Mouse (Mus musculus) C2C12 (cell line): ENCODE measurements around the gene Uba5. TPM values are rescaled to one million over a fixed set of nuclear protein-coding genes. Genes with fewer than 3 reads are reported as not detected.

Experiments
- H3K27me3 ChIP-seq: one replicate; pipeline ENCODE4 v1.6.1; 2011; ENCODE audit not compliant: control insufficient read depth, insufficient read depth, insufficient read length
- H3K36me3 ChIP-seq: one replicate; pipeline ENCODE4 v1.6.1; 2011; ENCODE audit not compliant: control insufficient read depth, insufficient read depth
- H3K4me3 ChIP-seq: one replicate; pipeline ENCODE4 v1.5.1; 2011; ENCODE audit warnings: mild to moderate bottlenecking, control low read depth; ENCODE audit not compliant: poor library complexity, insufficient read depth, severe bottlenecking
- H3K79me2 ChIP-seq: one replicate; pipeline ENCODE4 v1.6.1; 2011; ENCODE audit not compliant: control insufficient read depth, insufficient read depth
- H3K79me3 ChIP-seq: one replicate; pipeline ENCODE4 v1.6.1; 2011; ENCODE audit warnings: low read depth, control low read depth
- H3ac ChIP-seq: one replicate; pipeline ENCODE3; 2011; ENCODE audit warnings: low read depth; ENCODE audit not compliant: control insufficient read depth, insufficient read length
- CEBPB ChIP-seq: IDR thresholded peaks from one replicate; pipeline ENCODE4 v1.6.1; 2011; ENCODE audit warnings: low read depth, mild to moderate bottlenecking, control low read depth, moderate library complexity
- CTCF ChIP-seq: IDR thresholded peaks from one replicate; pipeline ENCODE4 v1.5.1; 2011; ENCODE audit not compliant: control insufficient read depth, insufficient read depth, insufficient read length
- FOSL1 ChIP-seq: IDR thresholded peaks from one replicate; pipeline ENCODE4 v1.8.0; 2011; ENCODE audit warnings: mild to moderate bottlenecking, low read length; ENCODE audit not compliant: poor library complexity, insufficient read depth, severe bottlenecking
- MAX ChIP-seq: IDR thresholded peaks from one replicate; pipeline ENCODE4 v1.6.1; 2011; ENCODE audit warnings: mild to moderate bottlenecking, control low read depth
- MYOD1 ChIP-seq: IDR thresholded peaks from one replicate; pipeline ENCODE4 v1.6.1; 2011; ENCODE audit warnings: low read depth; ENCODE audit not compliant: control insufficient read depth, insufficient read length
- MYOG ChIP-seq: IDR thresholded peaks from one replicate; pipeline ENCODE4 v1.6.1; 2011; ENCODE audit not compliant: control insufficient read depth, insufficient read length; ENCODE audit errors: extremely low read depth
- USF1 ChIP-seq: IDR thresholded peaks from one replicate; pipeline ENCODE4 v1.6.1; 2011; ENCODE audit warnings: low read depth, mild to moderate bottlenecking, control low read depth, moderate library complexity
- polyA plus RNA-seq: library from polyadenylated mRNA; unstranded; fragments of >200 nt; fragmentation: generic; extraction: Trizol; gene quantifications from one replicate; pipeline ENCODE4 v1.2.1, GENCODE M21; 2012; ENCODE audit warnings: missing spikeins

Gene Uba5
- polyA plus RNA-seq, 1 experiment: 18.0 TPM

GRCm38 (mm10) chr9:104075808-104076207 is 12.9 kb upstream of the Uba5 start:
- TF ChIP-seq CEBPB: no peak
- TF ChIP-seq FOSL1: no peak
- no peak for TF ChIP-seq USF1
- no peak for TF ChIP-seq MAX
- no peak for TF ChIP-seq MYOD1
- no peak for TF ChIP-seq CTCF
- no peak for TF ChIP-seq MYOG
- Histone ChIP-seq H3K36me3 (no peaks in the 10 kb centered on the region), H3ac (no peak overlapping the region), H3K79me3 (no peaks in the 10 kb centered on the region), H3K27me3 (no peaks in the 10 kb centered on the region), H3K4me3 (no peak overlapping the region), H3K79me2 (no peaks in the 10 kb centered on the region)

GRCm38 (mm10) chr9:104070863-104071604 is 8.1 kb upstream of the Uba5 start:
- H3K4me3 ChIP-seq: no peak overlapping the region
- no peak overlapping the region for H3ac ChIP-seq
- TF ChIP-seq USF1 (no peak), CTCF (no peak), MAX (no peak), CEBPB (no peak), FOSL1 (no peak), MYOD1 (no peak), MYOG (no peak)
- H3K36me3 ChIP-seq: no peaks in the 10 kb centered on the region
- H3K27me3 ChIP-seq: no peaks in the 10 kb centered on the region
- no peaks in the 10 kb centered on the region for H3K79me3 ChIP-seq
- H3K79me2 ChIP-seq: no peaks in the 10 kb centered on the region

- Histone ChIP-seq H3K27me3 (no peaks in the 10 kb centered on the region), H3K79me3 (no peaks in the 10 kb centered on the region), H3K79me2 (no peaks in the 10 kb centered on the region), H3K4me3 (no peak overlapping the region), H3ac (no peak overlapping the region), H3K36me3 (no peaks in the 10 kb centered on the region)
- no peak for TF ChIP-seq FOSL1
- TF ChIP-seq CTCF: no peak
- no peak for TF ChIP-seq CEBPB
- no peak for TF ChIP-seq MAX
- TF ChIP-seq MYOG: no peak
- TF ChIP-seq USF1: no peak
- TF ChIP-seq MYOD1: no peak
Measured at GRCm38 (mm10) chr9:104070241-104070640, 7.3 kb upstream of the Uba5 start.

GRCm38 (mm10) chr9:104064571-104064970 is 1.6 kb upstream of the Uba5 start:
- TF ChIP-seq CEBPB (no peak), FOSL1 (no peak), CTCF (no peak), MAX (no peak), MYOD1 (no peak), USF1 (no peak), MYOG (no peak)
- Histone ChIP-seq H3K4me3 (no peak overlapping the region), H3ac (no peak overlapping the region), H3K79me2 (peaks cover 28% of the 10 kb centered on the region), H3K27me3 (no peaks in the 10 kb centered on the region), H3K79me3 (peaks cover 13% of the 10 kb centered on the region), H3K36me3 (no peaks in the 10 kb centered on the region)

GRCm38 (mm10) chr9:104063244-104063961 is 469 bp upstream of the Uba5 start, which contains the start of gene Acad11:
Acad11 (plus strand) TSS chr9:104063377.
- Histone ChIP-seq H3K4me3 (peak within 1 kb of the TSS; percentile 92), H3K27me3 (no peaks in the 10 kb centered on the region), H3K36me3 (peaks cover under 1% of the 10 kb centered on the region), H3ac (peak within 1 kb of the TSS; percentile 97), H3K79me2 (peaks cover 28% of the 10 kb centered on the region), H3K79me3 (peaks cover 13% of the 10 kb centered on the region)
- no peak for TF ChIP-seq MYOD1
- no peak for TF ChIP-seq MYOG
- TF ChIP-seq MAX: no peak
- no peak for TF ChIP-seq CTCF
- TF ChIP-seq FOSL1: no peak
- TF ChIP-seq CEBPB: no peak
- no peak for TF ChIP-seq USF1
